Mouse (Mus musculus) C2C12 (cell line): Measurements from ENCODE around the gene Rpl6.

Experiments used
- CEBPB ChIP-seq: IDR thresholded peaks from one replicate; pipeline ENCODE4 v1.6.1; 2011; ENCODE audit warnings: low read depth, mild to moderate bottlenecking, control low read depth, moderate library complexity
- CTCF ChIP-seq: IDR thresholded peaks from one replicate; pipeline ENCODE4 v1.5.1; 2011; ENCODE audit not compliant: control insufficient read depth, insufficient read depth, insufficient read length
- FOSL1 ChIP-seq: IDR thresholded peaks from one replicate; pipeline ENCODE4 v1.8.0; 2011; ENCODE audit warnings: mild to moderate bottlenecking, low read length; ENCODE audit not compliant: poor library complexity, insufficient read depth, severe bottlenecking
- MAX ChIP-seq: IDR thresholded peaks from one replicate; pipeline ENCODE4 v1.6.1; 2011; ENCODE audit warnings: mild to moderate bottlenecking, control low read depth
- MYOG ChIP-seq: IDR thresholded peaks from one replicate; pipeline ENCODE4 v1.6.1; 2011; ENCODE audit not compliant: control insufficient read depth, insufficient read length; ENCODE audit errors: extremely low read depth
- USF1 ChIP-seq: IDR thresholded peaks from one replicate; pipeline ENCODE4 v1.6.1; 2011; ENCODE audit warnings: low read depth, mild to moderate bottlenecking, control low read depth, moderate library complexity

DNA sequence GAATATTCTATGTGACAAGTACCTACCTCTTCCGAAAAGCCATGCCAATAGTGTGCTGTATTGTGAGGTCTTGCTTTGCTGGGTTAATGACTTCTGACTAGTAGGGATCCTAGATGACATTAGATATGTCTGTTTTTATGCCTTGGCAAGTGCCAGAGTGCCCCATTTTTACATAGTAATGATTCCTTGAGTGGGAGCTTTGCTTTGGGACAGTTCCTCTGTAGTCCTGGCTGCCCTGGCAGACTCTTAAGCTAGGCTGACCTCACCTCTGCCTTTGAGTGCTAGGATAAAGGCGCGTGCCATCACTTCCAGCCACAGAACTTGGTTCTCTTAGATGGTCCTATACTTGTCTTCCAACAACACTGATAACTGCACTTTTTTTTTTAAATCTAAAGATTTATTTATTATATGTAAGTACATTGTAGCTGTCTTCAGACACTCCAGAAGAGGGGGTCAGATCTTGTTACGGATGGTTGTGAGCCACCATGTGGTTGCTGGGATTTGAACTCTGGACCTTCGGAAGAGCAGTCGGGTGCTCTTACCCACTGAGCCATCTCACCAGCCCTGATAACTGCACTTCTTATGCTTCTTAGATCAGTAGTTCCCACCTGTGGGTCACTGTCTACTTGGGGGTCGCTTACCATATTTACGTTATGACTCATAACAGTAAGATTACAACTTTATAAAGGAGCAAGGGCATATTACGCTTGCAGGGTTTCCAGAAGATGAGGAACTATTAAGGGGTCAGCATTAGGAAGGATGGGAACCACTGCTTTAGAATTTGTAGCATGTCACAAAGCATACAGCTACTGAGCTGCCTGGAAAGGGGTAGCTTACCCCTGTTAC is 5.7 kb downstream of the Rpl6 start:
- no peak for TF ChIP-seq CTCF
- TF ChIP-seq MAX = no peak
- TF ChIP-seq USF1 = no peak
- no peak for TF ChIP-seq CEBPB
- no peak for TF ChIP-seq FOSL1
- no peak for TF ChIP-seq MYOG
